In genomic region chr19:46998953-46999352, GRCm38 (mm10) we compare ENCODE assay signal across 21 mouse cellular contexts. TPM values are rescaled to one million over a fixed set of nuclear protein-coding genes. Genes with fewer than 3 reads are reported as not detected.
DNase-seq lines count a peak whose midpoint lies in the region; ATAC-seq and TF ChIP-seq lines count a peak whose summit lies in the region.
"Had no signal": no experiment of that assay in that cellular context is flagged by ENCODE, and none has a peak within 500 bp of the region (broad histone marks: within the 10 kb centered on the region; RNA-seq: fewer than 3 reads in every experiment).

No protein-coding gene starts in this region.

- H3K79me2 ChIP-seq in MEL (ENCODE audit: control insufficient read depth, insufficient read depth, low read length, poor library complexity), result no peaks in the 10 kb centered on the region

- no peak overlapping the region for H3K4me3 ChIP-seq in forebrain, embryonic 15.5 days
- H3K4me3 ChIP-seq in forebrain, embryonic 13.5 days, result no peak overlapping the region
- H3K4me3 ChIP-seq in MEL (ENCODE audit: control insufficient read depth in 1 of 2, insufficient read depth in 1 of 2, low read depth in 2 of 2, low read length in 2 of 2), result 0 out of 4 replicates have a peak overlapping the region, but pooled peaks of 1 of the 2 experiments have one; percentile 7
- H3K4me3 ChIP-seq in liver, embryonic 15.5 days (replicated peaks), result no peak overlapping the region
- no peak overlapping the region for H3K4me3 ChIP-seq in hindbrain, embryonic 13.5 days
- H3K4me3 ChIP-seq: embryonic facial prominence, embryonic 10.5 days; heart, embryonic 10.5 days; hindbrain, embryonic 12.5 days had no signal

- 0 out of 2 replicates have a peak, but pooled peaks cover 4% of the 10 kb centered on the region for H3K4me1 ChIP-seq in forebrain, embryonic 15.5 days
- no peaks in the 10 kb centered on the region for H3K4me1 ChIP-seq in forebrain, embryonic 13.5 days
- peaks cover 17 to 29% of the 10 kb centered on the region in 2 experiments for H3K4me1 ChIP-seq in MEL (ENCODE audit: control insufficient read depth in 1 of 2, insufficient read depth in 2 of 2, low read length in 2 of 2)
- H3K4me1 ChIP-seq in liver, embryonic 15.5 days (replicated peaks), result peaks cover 17% of the 10 kb centered on the region
- H3K4me1 ChIP-seq in hindbrain, embryonic 13.5 days (replicated peaks), result no peaks in the 10 kb centered on the region
- H3K4me1 ChIP-seq: hindbrain, embryonic 12.5 days had no signal

- peak overlapping the region; percentile 77; the same call in 1 of the 2 replicates for H3K27ac ChIP-seq in forebrain, embryonic 15.5 days (replicated peaks)
- H3K27ac ChIP-seq in forebrain, embryonic 13.5 days, result no peak overlapping the region
- H3K27ac ChIP-seq in MEL (ENCODE audit: control insufficient read depth, low read depth, low read length), result no peak overlapping the region; the same call in 1 of the 2 replicates
- peak overlapping the region; percentile 64; the same call in 1 of the 2 replicates for H3K27ac ChIP-seq in liver, embryonic 15.5 days (replicated peaks)
- no peak overlapping the region for H3K27ac ChIP-seq in hindbrain, embryonic 13.5 days
- H3K27ac ChIP-seq: embryonic facial prominence, embryonic 10.5 days; heart, embryonic 10.5 days; hindbrain, embryonic 12.5 days; hindbrain, postnatal 0 days had no signal

- H3K9ac ChIP-seq in forebrain, embryonic 15.5 days (replicated peaks), result no peak overlapping the region
- no peak overlapping the region for H3K9ac ChIP-seq in forebrain, embryonic 13.5 days
- no peak overlapping the region for H3K9ac ChIP-seq in MEL (ENCODE audit: control insufficient read depth, low read depth, low read length, poor library complexity, severe bottlenecking)
- H3K9ac ChIP-seq in liver, embryonic 15.5 days, result no peak overlapping the region
- no peak overlapping the region for H3K9ac ChIP-seq in hindbrain, embryonic 13.5 days
- H3K9ac ChIP-seq: hindbrain, embryonic 12.5 days had no signal

- H3K27me3 ChIP-seq in forebrain, embryonic 15.5 days, result no peaks in the 10 kb centered on the region
- no peaks in the 10 kb centered on the region for H3K27me3 ChIP-seq in forebrain, embryonic 13.5 days
- no peaks in the 10 kb centered on the region for H3K27me3 ChIP-seq in MEL (ENCODE audit: control insufficient read depth in 1 of 2, insufficient read depth in 2 of 2, low read length in 2 of 2)
- H3K27me3 ChIP-seq in liver, embryonic 15.5 days, result no peaks in the 10 kb centered on the region
- no peaks in the 10 kb centered on the region for H3K27me3 ChIP-seq in hindbrain, embryonic 13.5 days
- H3K27me3 ChIP-seq: hindbrain, embryonic 12.5 days had no signal

- no peak overlapping the region for H3K4me2 ChIP-seq in forebrain, embryonic 15.5 days (replicated peaks)
- no peak overlapping the region for H3K4me2 ChIP-seq in forebrain, embryonic 13.5 days
- peak overlapping the region; percentile 37 for H3K4me2 ChIP-seq in liver, embryonic 15.5 days
- no peak overlapping the region for H3K4me2 ChIP-seq in hindbrain, embryonic 13.5 days
- H3K4me2 ChIP-seq: hindbrain, embryonic 12.5 days had no signal

- no peaks in the 10 kb centered on the region for H3K9me3 ChIP-seq in forebrain, embryonic 15.5 days
- H3K9me3 ChIP-seq in forebrain, embryonic 13.5 days (replicated peaks), result no peaks in the 10 kb centered on the region
- no peaks in the 10 kb centered on the region for H3K9me3 ChIP-seq in MEL (replicated peaks; ENCODE audit: insufficient read depth, low read length)
- H3K9me3 ChIP-seq in liver, embryonic 15.5 days (replicated peaks), result no peaks in the 10 kb centered on the region
- no peaks in the 10 kb centered on the region for H3K9me3 ChIP-seq in hindbrain, embryonic 13.5 days
- H3K9me3 ChIP-seq: embryonic facial prominence, embryonic 10.5 days; G1E; heart, embryonic 10.5 days; hindbrain, embryonic 12.5 days had no signal

- no peak for ATAC-seq in forebrain, embryonic 15.5 days (replicated peaks)
- no peak for ATAC-seq in forebrain, embryonic 13.5 days
- 0 out of 2 replicates have a peak, but pooled peaks have one; percentile 18 for ATAC-seq in liver, embryonic 15.5 days (ENCODE audit: insufficient read depth)
- peak; percentile 59; the same call in 1 of the 2 replicates for ATAC-seq in megakaryocyte-erythroid progenitor cell, adult 5-6 weeks (replicated peaks; ENCODE audit: low FRiP score, low TSS enrichment, poor library complexity, severe bottlenecking)
- no peak for ATAC-seq in hindbrain, embryonic 13.5 days (ENCODE audit: low FRiP score)
- ATAC-seq: CD4-positive, CD25-positive, alpha-beta regulatory T cell, adult 4 months; forebrain, embryonic 14.5 days; hindbrain, postnatal 0 days had no signal

- peak; percentile 54 for DNase-seq in MEL (ENCODE audit: low read depth, low spot score)
- no peak for DNase-seq in thymus, postnatal 0 days (ENCODE audit: low spot score)
- DNase-seq: adrenal gland, postnatal 14 days; B cell, adult 2 months; cerebellum, adult 11-12 months; gastrocnemius, postnatal 10 days; heart, adult 18-20 months; heart, postnatal 10 days; heart, postnatal 4 days had no signal

- no peak for TF ChIP-seq POLR2A in MEL (IDR thresholded peaks at IDR 0.05; ENCODE audit: control insufficient read depth in 1 of 2, insufficient read depth in 1 of 2, low read depth in 1 of 2, low read length in 2 of 2, poor library complexity in 1 of 2)

- H3K36me3 ChIP-seq in forebrain, embryonic 15.5 days, result no peaks in the 10 kb centered on the region
- no peaks in the 10 kb centered on the region for H3K36me3 ChIP-seq in forebrain, embryonic 13.5 days (ENCODE audit: poor library complexity, severe bottlenecking)
- peaks cover 0 to 24% of the 10 kb centered on the region in 2 experiments; a peak in 2 of 4 replicates for H3K36me3 ChIP-seq in MEL (ENCODE audit: control insufficient read depth in 1 of 2, insufficient read depth in 2 of 2, low read length in 2 of 2)
- H3K36me3 ChIP-seq in liver, embryonic 15.5 days (replicated peaks), result no peaks in the 10 kb centered on the region
- H3K36me3 ChIP-seq in hindbrain, embryonic 13.5 days, result no peaks in the 10 kb centered on the region
- H3K36me3 ChIP-seq: embryonic facial prominence, embryonic 10.5 days; G1E; heart, embryonic 10.5 days; hindbrain, embryonic 12.5 days had no signal

- 73% methylated on average over 4 of the region's 4 CpGs for WGBS in forebrain, embryonic 15.5 days
- 88% methylated on average over 4 of the region's 4 CpGs for WGBS in forebrain, embryonic 13.5 days
- WGBS in liver, embryonic 15.5 days (ENCODE audit: insufficient replicate concordance), result 21% methylated on average over 4 of the region's 4 CpGs
- WGBS in hindbrain, embryonic 13.5 days, result 87% methylated on average over 4 of the region's 4 CpGs

- peak; percentile 88 to 91 for TF ChIP-seq EP300 in MEL (IDR thresholded peaks at IDR 0.05; ENCODE audit: low read depth in 1 of 2, low read length in 2 of 2)

- TF ChIP-seq RAD21 in MEL (IDR thresholded peaks at IDR 0.05; ENCODE audit: low read depth, low read length), result no peak

- TF ChIP-seq CTCF in MEL (IDR thresholded peaks at IDR 0.05 in 2 of 3, conservative IDR thresholded peaks at IDR 0.05 in 1 of 3; ENCODE audit: control insufficient read depth in 1 of 3, insufficient read depth in 1 of 3, low read depth in 2 of 3, low read length in 3 of 3, poor library complexity in 1 of 3, severe bottlenecking in 1 of 3), result no peak

TF ChIP-seq in MEL, 35 proteins besides CTCF, POLR2A, EP300 and RAD21 (continues in another document):
- no peak for TF ChIP-seq USF2 (IDR thresholded peaks at IDR 0.05; ENCODE audit: borderline replicate concordance in 1 of 2, insufficient read depth in 1 of 2, low read depth in 1 of 2, low read length in 2 of 2)

RNA-seq across cellular contexts. Expression of gene Ina, which starts 15.5 kb away (rescaled TPM):
- 333 TPM in 2 replicates for polyA plus RNA-seq in forebrain, embryonic 15.5 days (2015; fragmentation: Nextera tagmentation; extraction: Ambion mirVana)
- 206 and 221 TPM in 2 replicates for polyA plus RNA-seq in forebrain, embryonic 13.5 days (2015; fragmentation: Nextera tagmentation; extraction: Ambion mirVana)
- not detected in 2 replicates for total RNA-seq in MEL (2012; rRNA removed)
- polyA plus RNA-seq in MEL (2012; ENCODE audit: insufficient read depth in 1 of 2, insufficient read length in 2 of 2, low read depth in 1 of 2, low replicate concordance in 2 of 2, missing spikeins in 1 of 2), result not detected
- polyA plus RNA-seq in liver, embryonic 15.5 days (2015; fragmentation: Nextera tagmentation; extraction: Ambion mirVana), result 0.23 and 0.36 TPM in 2 replicates
- 1.1 TPM in 1 of 2 replicates, not detected in the other for total RNA-seq in megakaryocyte-erythroid progenitor cell, adult 5-6 weeks (2014; fragmentation: Nextera tagmentation)
- 0.09 and 0.27 TPM in 2 replicates for total RNA-seq in megakaryocyte-erythroid progenitor cell, adult 5-6 weeks (2017)
- polyA plus RNA-seq in hindbrain, embryonic 13.5 days (2015; fragmentation: Nextera tagmentation; extraction: Ambion mirVana), result 684 and 706 TPM in 2 replicates
- polyA plus RNA-seq in thymus, postnatal 0 days (2015; fragmentation: Nextera tagmentation; extraction: Ambion mirVana), result 0.37 and 0.39 TPM in 2 replicates
- total RNA-seq: heart, adult 18-20 months; heart, postnatal 10 days had no signal
- polyA plus RNA-seq: CD4-positive, CD25-positive, alpha-beta regulatory T cell, adult 4 months; G1E had no signal

RNA-seq across cellular contexts. Expression of gene Nt5c2, which starts 16.0 kb away (rescaled TPM):
- polyA plus RNA-seq in forebrain, embryonic 15.5 days (2015; fragmentation: Nextera tagmentation; extraction: Ambion mirVana), result 73.2 and 78.2 TPM in 2 replicates
- polyA plus RNA-seq in forebrain, embryonic 13.5 days (2015; fragmentation: Nextera tagmentation; extraction: Ambion mirVana), result 68.8 and 83.9 TPM in 2 replicates
- 64.6 and 65.0 TPM in 2 replicates for total RNA-seq in MEL (2012; rRNA removed)
- polyA plus RNA-seq in MEL (2012; ENCODE audit: insufficient read depth in 1 of 2, insufficient read length in 2 of 2, low read depth in 1 of 2, low replicate concordance in 2 of 2, missing spikeins in 1 of 2), result 100 to 1,000 TPM; 147 to 455 TPM
- polyA plus RNA-seq in liver, embryonic 15.5 days (2015; fragmentation: Nextera tagmentation; extraction: Ambion mirVana), result 42.7 and 44.4 TPM in 2 replicates
- 87.1 and 88.5 TPM in 2 replicates for total RNA-seq in megakaryocyte-erythroid progenitor cell, adult 5-6 weeks (2014; fragmentation: Nextera tagmentation)
- 142 and 145 TPM in 2 replicates for total RNA-seq in megakaryocyte-erythroid progenitor cell, adult 5-6 weeks (2017)
- 93.2 and 98.1 TPM in 2 replicates for polyA plus RNA-seq in hindbrain, embryonic 13.5 days (2015; fragmentation: Nextera tagmentation; extraction: Ambion mirVana)
- polyA plus RNA-seq in thymus, postnatal 0 days (2015; fragmentation: Nextera tagmentation; extraction: Ambion mirVana), result 104 and 120 TPM in 2 replicates

RNA-seq across cellular contexts. Expression of gene Pcgf6, which starts 51.8 kb away (rescaled TPM):
- polyA plus RNA-seq in forebrain, embryonic 15.5 days (2015; fragmentation: Nextera tagmentation; extraction: Ambion mirVana), result 27.4 and 29.8 TPM in 2 replicates
- 26.8 and 30.6 TPM in 2 replicates for polyA plus RNA-seq in forebrain, embryonic 13.5 days (2015; fragmentation: Nextera tagmentation; extraction: Ambion mirVana)
- 29.0 and 31.1 TPM in 2 replicates for total RNA-seq in MEL (2012; rRNA removed)
- polyA plus RNA-seq in MEL (2012; ENCODE audit: insufficient read depth in 1 of 2, insufficient read length in 2 of 2, low read depth in 1 of 2, low replicate concordance in 2 of 2, missing spikeins in 1 of 2), result 10 to 100 TPM in 1 of 2 experiments, not detected in 1; 47.5 TPM
- 6.5 and 7.3 TPM in 2 replicates for polyA plus RNA-seq in liver, embryonic 15.5 days (2015; fragmentation: Nextera tagmentation; extraction: Ambion mirVana)
- 33.8 and 37.5 TPM in 2 replicates for total RNA-seq in megakaryocyte-erythroid progenitor cell, adult 5-6 weeks (2014; fragmentation: Nextera tagmentation)
- 18.6 and 19.8 TPM in 2 replicates for total RNA-seq in megakaryocyte-erythroid progenitor cell, adult 5-6 weeks (2017)
- 31.1 and 31.2 TPM in 2 replicates for polyA plus RNA-seq in hindbrain, embryonic 13.5 days (2015; fragmentation: Nextera tagmentation; extraction: Ambion mirVana)
- 14.1 and 16.8 TPM in 2 replicates for polyA plus RNA-seq in thymus, postnatal 0 days (2015; fragmentation: Nextera tagmentation; extraction: Ambion mirVana)

Comparison
In these comparisons a context has a peak if more than half of its experiments do, and no peak if none do; other contexts are left out.
1. H3K27ac ChIP-seq: peak in forebrain, embryonic 15.5 days (single experiment) and liver, embryonic 15.5 days (single experiment); none in forebrain, embryonic 13.5 days (single experiment), MEL (single experiment) and hindbrain, embryonic 13.5 days (single experiment).
2. ATAC-seq: peak in liver, embryonic 15.5 days (single experiment) and megakaryocyte-erythroid progenitor cell, adult 5-6 weeks (single experiment); none in forebrain, embryonic 15.5 days (single experiment), forebrain, embryonic 13.5 days (single experiment) and hindbrain, embryonic 13.5 days (single experiment).
3. RNA of gene Ina, which starts 15.5 kb away (polyA plus RNA-seq): 684 to 706 TPM in hindbrain, embryonic 13.5 days, 333 TPM in forebrain, embryonic 15.5 days and 206 to 221 TPM in forebrain, embryonic 13.5 days; 0.37 to 0.39 TPM in thymus, postnatal 0 days, 0.23 to 0.36 TPM in liver, embryonic 15.5 days and not detected in MEL; every median in the first group is over 100 times any median in the second.